Mouse (Mus musculus) ES-Bruce4 (cell line): ENCODE data around the gene E330009J07Rik.

Source experiments
- CTCF ChIP-seq: IDR thresholded peaks from one replicate; pipeline ENCODE4 v1.8.1; 2011; ENCODE audit warnings: low read depth, low read length
- EP300 ChIP-seq: IDR thresholded peaks from 2 replicates; pipeline ENCODE4 v1.6.1; 2011; ENCODE audit warnings: low read depth, low read length; ENCODE audit not compliant: insufficient read depth
- POLR2A ChIP-seq: IDR thresholded peaks from one replicate; pipeline ENCODE4 v1.8.1; 2011; ENCODE audit warnings: low read length; ENCODE audit not compliant: insufficient read depth

GRCm38 (mm10) chr6:40441755-40442154 lies 5.8 kb upstream of the E330009J07Rik start:
- TF ChIP-seq POLR2A (no peak), CTCF (no peak), EP300 (no peak)
